Mouse (Mus musculus): Measurements from ENCODE around the gene Six2.

Gene Six2

GRCm38 (mm10) chr17:85688236-85688910 is at the start of gene Six2:
Six2 (minus strand) TSS chr17:85688274.
- DNase-seq (ENCODE audit: low spot score in 2 of 2) = no peak

DNA sequence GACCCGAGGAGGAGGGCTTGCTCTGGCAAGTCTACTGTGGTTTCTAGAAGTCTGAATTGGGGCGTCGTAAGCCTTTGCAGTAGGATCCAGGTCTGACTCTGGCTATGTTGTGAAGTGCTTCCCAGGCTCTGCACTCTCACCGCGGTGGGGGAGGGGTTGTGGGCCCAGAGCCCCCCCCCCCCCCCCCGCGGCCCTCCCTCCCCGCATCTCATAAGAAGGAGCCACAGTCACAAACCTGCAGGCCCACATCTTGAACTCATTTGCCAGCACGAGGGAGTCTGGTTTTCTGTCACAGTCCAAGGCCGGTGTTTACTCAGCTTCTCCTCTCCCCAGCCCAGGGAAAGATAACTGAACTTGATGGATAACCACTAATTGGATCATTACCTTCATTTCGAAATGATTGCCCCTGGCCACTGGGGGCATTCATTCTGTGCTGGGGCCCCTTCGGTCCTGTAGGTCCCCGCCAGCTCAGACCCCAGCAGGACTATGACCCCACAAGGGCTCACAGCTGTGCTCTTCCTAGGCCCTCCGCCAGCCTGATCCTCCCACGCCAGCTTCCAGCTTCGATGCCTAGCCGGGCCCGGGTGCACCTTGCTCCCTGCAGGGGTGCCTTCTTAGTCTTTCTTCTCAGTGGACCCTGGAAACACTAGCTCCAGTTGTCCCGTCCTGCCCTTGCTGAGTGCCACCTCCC is 49.2 kb upstream of the Six2 start:
- DNase-seq (ENCODE audit: low spot score in 2 of 2) = no peak

DNA sequence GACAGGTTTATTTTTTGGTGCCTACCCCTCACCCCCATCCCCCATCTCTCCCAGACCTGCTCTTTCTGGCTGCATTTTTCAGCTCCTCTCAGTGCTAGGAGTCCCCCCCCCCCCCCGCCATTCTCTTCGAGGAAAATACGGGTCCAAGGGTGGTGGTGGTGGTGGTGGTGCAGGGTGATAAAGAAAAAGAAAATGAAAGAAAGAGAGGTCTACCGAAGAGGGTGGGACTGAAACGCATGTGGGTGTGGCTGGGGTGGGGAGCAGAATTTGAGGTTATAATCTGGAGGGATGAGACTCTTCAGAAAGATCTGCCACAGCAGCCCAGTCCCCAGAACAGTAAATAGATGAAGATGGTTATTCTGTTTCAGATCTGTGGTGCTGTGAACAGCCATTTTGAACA is 43.3 kb upstream of the Six2 start:
- no peak for DNase-seq (ENCODE audit: low spot score in 2 of 2)

DNA sequence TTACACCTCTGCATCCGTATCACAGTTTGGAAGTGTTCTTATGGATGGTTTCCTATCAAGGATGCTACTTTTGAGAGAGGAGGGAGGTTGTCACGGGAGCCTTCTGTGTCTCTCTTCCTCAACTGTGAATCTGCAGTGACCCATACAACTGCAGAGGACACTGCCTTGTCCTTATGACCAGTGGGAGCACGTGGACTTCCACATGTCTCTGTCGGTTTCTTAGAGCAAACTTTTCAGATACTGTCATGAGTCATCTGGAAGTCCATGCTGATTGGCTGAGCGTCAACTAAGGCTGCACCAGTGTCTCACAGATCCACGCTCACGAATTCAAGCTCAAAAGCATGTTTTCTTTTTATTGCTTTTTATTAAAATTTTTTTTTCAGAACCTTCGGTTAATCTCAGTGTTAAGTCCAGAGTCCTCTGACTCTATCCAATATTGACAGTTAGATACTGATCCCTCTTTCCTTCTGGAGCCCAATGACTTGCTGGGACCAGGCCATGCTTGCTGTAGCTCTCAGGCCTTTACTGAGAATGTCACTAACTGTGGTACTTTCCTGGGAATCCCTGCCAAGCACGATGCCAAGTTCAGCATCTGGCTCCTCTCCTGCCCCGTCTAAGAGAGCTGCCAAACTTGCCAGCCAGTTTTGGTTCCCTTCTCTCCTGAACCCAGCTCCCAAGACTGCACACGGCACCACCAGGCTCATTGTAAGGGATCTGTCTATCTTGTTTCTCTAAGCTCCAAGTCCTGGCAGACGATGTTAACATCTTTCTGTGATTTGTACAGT is 42.3 kb upstream of the Six2 start:
- no peak for DNase-seq (ENCODE audit: low spot score in 2 of 2)

- DNase-seq (ENCODE audit: low spot score in 2 of 2) = peak in 1 of 2 experiments; percentile 7
These were observed 40.1 kb upstream of the Six2 start for GRCm38 (mm10) chr17:85728071-85728718.

GRCm38 (mm10) chr17:85725988-85726387 is 37.9 kb upstream of the Six2 start:
- no peak for DNase-seq (ENCODE audit: low spot score in 2 of 2)

DNA sequence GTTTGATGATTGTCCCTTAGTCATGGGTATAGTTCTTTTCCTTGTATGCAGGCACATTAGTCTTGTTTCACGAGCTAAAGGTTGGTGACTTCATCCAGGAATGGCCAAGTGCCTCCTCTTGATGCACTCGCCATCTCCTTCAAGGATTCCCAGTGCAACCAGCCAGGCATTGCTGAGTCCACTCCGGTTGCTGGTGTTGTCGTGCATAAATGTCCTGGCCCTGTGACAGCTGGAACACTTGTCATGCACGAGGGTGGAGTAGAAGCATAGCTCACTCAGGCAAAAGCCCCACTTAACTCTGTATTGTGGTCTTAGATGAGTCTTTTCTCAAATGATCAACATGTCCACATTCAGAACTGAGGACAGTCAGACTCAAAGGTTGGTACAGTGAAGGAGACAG is 35.1 kb upstream of the Six2 start:
- no peak for DNase-seq (ENCODE audit: low spot score in 2 of 2)

GRCm38 (mm10) chr17:85717266-85717665 is 29.2 kb upstream of the Six2 start:
- DNase-seq (ENCODE audit: low spot score in 2 of 2) = no peak

DNA sequence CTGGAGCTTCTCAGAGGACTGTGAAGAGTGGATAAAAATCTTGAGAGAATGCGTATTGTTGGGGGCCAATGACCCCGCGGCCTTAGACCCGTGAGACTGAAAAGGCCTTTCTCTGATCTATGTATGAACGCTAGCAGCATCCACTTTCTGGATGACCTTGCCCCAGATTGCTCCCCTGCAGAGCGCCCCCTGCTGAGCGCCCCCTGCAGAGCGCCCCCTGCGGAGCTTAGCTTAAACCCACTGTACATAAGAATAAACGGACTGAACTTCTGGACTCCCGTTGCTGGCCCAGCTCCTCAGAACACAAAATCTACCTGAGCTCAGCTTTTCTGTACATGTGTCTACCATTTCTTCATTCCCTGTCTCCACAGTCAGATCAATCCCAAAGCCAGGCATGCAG is 27.7 kb upstream of the Six2 start:
- no peak for DNase-seq (ENCODE audit: low spot score in 2 of 2)

- no peak for DNase-seq (ENCODE audit: low spot score in 2 of 2)
These were observed 26.3 kb upstream of the Six2 start for GRCm38 (mm10) chr17:85714370-85714769.

DNA sequence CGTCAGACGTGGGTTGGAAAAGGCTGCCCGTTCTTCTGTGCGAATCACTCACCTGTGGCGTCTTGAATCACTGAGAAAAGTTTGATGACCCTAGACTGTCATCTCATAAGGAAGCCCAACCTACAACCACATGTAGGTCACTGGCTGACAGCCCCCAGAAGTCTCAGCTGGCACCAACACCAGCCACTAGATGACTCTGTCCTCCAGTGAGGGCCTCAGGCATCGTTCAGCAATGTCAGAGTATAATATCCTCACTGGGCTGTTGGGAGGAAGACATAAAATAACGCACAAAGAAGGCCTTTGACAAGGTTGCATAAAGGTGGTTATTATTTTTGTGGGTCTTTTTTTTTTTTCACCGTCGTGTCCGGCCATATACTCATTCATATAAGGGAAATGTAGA is 24.8 kb upstream of the Six2 start:
- no peak for DNase-seq (ENCODE audit: low spot score in 2 of 2)

DNA sequence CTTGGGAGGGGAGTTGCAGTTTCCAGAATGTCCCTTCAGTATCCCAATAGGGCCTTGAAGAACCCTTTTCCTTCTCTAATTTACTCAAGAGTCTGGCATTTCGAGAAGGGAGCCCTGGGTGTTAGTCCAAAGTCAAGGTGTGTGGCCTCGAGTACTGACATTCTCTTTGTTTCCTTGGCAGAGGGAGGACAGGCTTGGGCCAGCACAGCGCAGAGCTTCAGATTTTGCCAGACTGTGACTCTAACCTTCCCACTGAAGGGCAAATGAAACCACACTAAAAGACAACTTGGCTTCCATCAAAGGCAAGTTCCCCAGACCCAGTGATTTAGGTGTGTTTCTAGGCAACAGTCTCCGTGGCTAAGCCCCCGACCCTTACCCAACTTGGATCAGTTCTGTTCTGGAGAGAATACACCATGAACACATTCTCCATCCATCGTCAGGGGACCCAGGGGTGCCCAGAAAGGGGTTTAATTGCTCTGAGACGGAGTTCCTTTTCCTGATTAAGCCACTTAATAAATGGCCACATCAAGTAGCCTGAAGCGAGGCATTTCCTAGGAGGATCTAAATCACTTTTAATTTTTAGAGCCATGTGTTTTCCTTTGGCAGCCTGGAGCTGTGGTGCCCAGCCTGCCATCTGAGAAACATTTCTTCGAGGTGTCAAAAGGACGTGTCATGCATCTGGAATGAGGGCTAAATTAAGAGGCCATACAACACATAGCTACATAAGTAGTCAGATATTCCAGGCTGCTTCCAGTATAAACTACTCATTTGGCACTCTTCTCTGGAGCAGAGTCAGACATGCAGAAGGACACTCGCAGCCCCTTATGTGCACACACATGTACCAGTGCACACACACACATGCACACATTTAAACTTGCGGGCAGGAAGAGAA is 16.5 kb upstream of the Six2 start:
- DNase-seq (ENCODE audit: low spot score in 2 of 2) = no peak

GRCm38 (mm10) chr17:85700028-85700427 is 12.0 kb upstream of the Six2 start:
- no peak for DNase-seq (ENCODE audit: low spot score in 2 of 2)

GRCm38 (mm10) chr17:85698643-85699042 is 10.6 kb upstream of the Six2 start:
- no peak for DNase-seq (ENCODE audit: low spot score in 2 of 2)

- no peak for DNase-seq (ENCODE audit: low spot score in 2 of 2)
These were observed 9.9 kb upstream of the Six2 start for GRCm38 (mm10) chr17:85697976-85698375.

DNA sequence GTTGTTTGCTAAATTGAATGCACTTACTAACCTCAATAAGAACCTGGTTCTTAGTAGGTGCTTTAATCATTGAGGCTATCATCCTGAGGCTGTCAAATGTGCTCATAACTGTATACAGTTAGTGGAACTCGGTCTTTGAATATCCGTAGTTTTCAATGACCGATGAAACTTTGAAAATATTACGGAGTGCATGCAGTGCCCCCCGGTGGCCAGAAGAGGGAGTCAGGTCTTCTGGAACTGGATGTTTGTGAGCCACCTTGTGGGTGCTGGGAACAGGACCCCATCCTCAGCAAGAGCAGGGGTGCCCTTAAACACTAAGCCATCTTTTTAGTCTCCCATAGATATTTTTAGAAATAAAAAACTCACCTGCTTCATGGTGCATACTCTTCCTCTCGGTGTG is 6.4 kb upstream of the Six2 start:
- DNase-seq (ENCODE audit: low spot score in 2 of 2) = no peak

- DNase-seq (ENCODE audit: low spot score in 2 of 2) = no peak
These were observed 5.0 kb upstream of the Six2 start for GRCm38 (mm10) chr17:85693101-85693500.

DNA sequence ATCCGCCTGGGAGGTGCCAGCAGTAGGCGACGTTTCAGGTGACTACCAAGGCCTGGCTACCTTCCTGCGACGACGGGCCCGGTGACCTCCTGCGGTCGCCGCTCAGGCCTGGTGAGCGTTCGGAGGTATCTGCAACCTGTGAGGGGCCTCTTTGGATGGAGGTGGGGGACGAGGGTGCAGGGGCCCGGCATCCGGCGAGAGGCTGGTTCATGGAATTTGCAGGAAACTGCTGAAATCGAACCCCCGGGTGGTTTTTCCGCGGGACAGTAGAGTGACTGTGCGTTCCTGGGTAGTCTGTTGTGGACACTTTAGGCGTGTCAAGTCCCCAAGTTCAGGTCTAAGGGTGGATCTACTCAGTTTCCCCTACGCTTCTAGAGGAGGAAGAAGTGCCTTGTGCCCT is 4.5 kb upstream of the Six2 start:
- DNase-seq (ENCODE audit: low spot score in 2 of 2) = no peak

- DNase-seq (ENCODE audit: low spot score in 2 of 2) = no peak
These were observed 3.8 kb upstream of the Six2 start for GRCm38 (mm10) chr17:85691701-85692536.

DNA sequence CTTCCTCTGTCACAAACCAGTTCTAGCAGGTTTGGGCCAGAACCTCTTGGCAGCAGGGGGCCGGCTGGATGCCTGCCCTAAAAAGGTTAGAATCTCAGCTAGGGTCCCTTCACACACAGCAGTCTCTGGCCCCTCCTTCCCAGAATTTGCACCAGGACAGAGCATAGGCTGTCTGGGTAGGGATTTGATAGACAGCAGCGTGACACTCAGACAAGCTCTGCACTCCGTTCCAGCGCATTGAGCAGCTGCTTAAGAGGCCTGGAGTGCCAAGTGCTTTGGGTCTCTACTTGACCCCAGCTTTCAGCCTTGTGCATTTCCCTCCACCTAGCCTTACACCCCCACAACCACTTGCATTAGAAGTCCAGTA is 2.9 kb upstream of the Six2 start:
- no peak for DNase-seq (ENCODE audit: low spot score in 2 of 2)

All from right cerebral cortex, adult 2 months (tissue).